Mouse (Mus musculus) thymus, adult 2 months (tissue): ENCODE results near the gene Skida1. TPM values are rescaled to one million over a fixed set of nuclear protein-coding genes. Genes with fewer than 3 reads are reported as not detected.

Experiments
- DNase-seq: peaks from one replicate; pipeline ENCODE4 v3.0.0; 2021
- H3K27ac ChIP-seq: fragments of 200-500 bp; 2 replicates; pipeline ENCODE4 v1.5.1; 2012; ENCODE audit warnings: low read length, control low read depth; ENCODE audit not compliant: control insufficient read depth, insufficient read depth
- H3K27me3 ChIP-seq: fragments of 200-500 bp; 2 replicates; pipeline ENCODE4 v1.6.1; 2012; ENCODE audit warnings: mild to moderate bottlenecking, low read length, moderate library complexity, mixed read lengths; ENCODE audit not compliant: control insufficient read depth, insufficient read depth
- H3K36me3 ChIP-seq: fragments of 200-500 bp; 2 replicates; pipeline ENCODE4 v1.6.1; 2012; ENCODE audit warnings: mild to moderate bottlenecking, low read length, moderate library complexity; ENCODE audit not compliant: control insufficient read depth, insufficient read depth
- H3K4me1 ChIP-seq: fragments of 200-500 bp; replicated peaks from 2 replicates; pipeline ENCODE4 v1.6.1; 2012; ENCODE audit warnings: low read length; ENCODE audit not compliant: control insufficient read depth, insufficient read depth
- H3K4me3 ChIP-seq: fragments of 200-500 bp; 2 replicates; pipeline ENCODE4 v1.5.1; 2012; ENCODE audit warnings: mild to moderate bottlenecking, low read length, control low read depth, moderate library complexity; ENCODE audit not compliant: control insufficient read depth, insufficient read depth
- CTCF ChIP-seq: fragments of 200-500 bp; IDR thresholded peaks from 2 replicates; pipeline ENCODE4 v1.5.1; 2012; ENCODE audit warnings: mild to moderate bottlenecking, control low read depth, low read length, moderate library complexity, borderline replicate concordance; ENCODE audit not compliant: control insufficient read depth, poor library complexity, insufficient read depth; ENCODE audit errors: extremely low read depth
- POLR2A ChIP-seq: fragments of 200-500 bp; IDR thresholded peaks from 2 replicates; pipeline ENCODE4 v1.6.1; 2012; ENCODE audit warnings: mild to moderate bottlenecking, low read length, control low read depth, moderate library complexity; ENCODE audit not compliant: control insufficient read depth, poor library complexity, insufficient read depth; ENCODE audit errors: extremely low read depth
- WGBS: fragments of 180-500 bp; shearing (Covaris S2); methylation state at CpG from one replicate; pipeline ENCODE4 v1.1.7; 2018; 5-methylcytosine and 5-hydroxymethylcytosine counted together
- polyA plus RNA-seq: library from polyadenylated mRNA; depleted of rRNA; stranded (reverse); fragments of >200 nt; gene quantifications from 2 replicates; pipeline ENCODE4 v1.2.3, GENCODE M21; 2012

Gene Skida1
- polyA plus RNA-seq, 1 experiment = 0.38 TPM

GRCm38 (mm10) chr2:18028140-18029021 lies 20.5 kb downstream of the Skida1 start:
- TF ChIP-seq CTCF (no peak), POLR2A (no peak)
- Histone ChIP-seq H3K27me3 (peaks cover 14% of the 10 kb centered on the region), H3K4me3 (peak overlapping the region; percentile 56), H3K4me1 (peaks cover 23% of the 10 kb centered on the region), H3K27ac (no peak overlapping the region), H3K36me3 (no peaks in the 10 kb centered on the region)
- peak; percentile 57 for DNase-seq
- WGBS = 1% methylated on average over 61 of the region's 61 CpGs

- H3K27me3 ChIP-seq = peaks cover 11% of the 10 kb centered on the region
- WGBS = under 1% methylated on average over 44 of the region's 44 CpGs
- H3K4me3 ChIP-seq = peak overlapping the region; percentile 56
- H3K36me3 ChIP-seq = no peaks in the 10 kb centered on the region
- DNase-seq = peak; percentile 92
- TF ChIP-seq POLR2A (no peak), CTCF (peak; percentile 100)
- H3K27ac ChIP-seq = no peak overlapping the region
- peaks cover 23% of the 10 kb centered on the region for H3K4me1 ChIP-seq
Observed at GRCm38 (mm10) chr2:18027448-18028139, 21.3 kb downstream of the Skida1 start.

GRCm38 (mm10) chr2:18026116-18026947 lies 22.5 kb downstream of the Skida1 start:
- DNase-seq = peak; percentile 18
- Histone ChIP-seq H3K4me1 (peaks cover 23% of the 10 kb centered on the region), H3K4me3 (peak overlapping the region; percentile 44), H3K27ac (no peak overlapping the region), H3K36me3 (no peaks in the 10 kb centered on the region), H3K27me3 (peaks cover 4% of the 10 kb centered on the region; the same call in 1 of the 2 replicates)
- TF ChIP-seq CTCF = no peak
- TF ChIP-seq POLR2A = no peak
- WGBS = 1% methylated on average over 44 of the region's 44 CpGs

GRCm38 (mm10) chr2:18025781-18026115 lies 23.1 kb downstream of the Skida1 start:
- 6% methylated on average over 14 of the region's 14 CpGs for WGBS
- H3K27me3 ChIP-seq = peaks cover 2% of the 10 kb centered on the region; the same call in 1 of the 2 replicates
- no peaks in the 10 kb centered on the region for H3K36me3 ChIP-seq
- no peak for TF ChIP-seq POLR2A
- TF ChIP-seq CTCF = no peak
- no peak for DNase-seq
- peaks cover 23% of the 10 kb centered on the region for H3K4me1 ChIP-seq
- H3K4me3 ChIP-seq = peak overlapping the region; percentile 44
- H3K27ac ChIP-seq = no peak overlapping the region

GRCm38 (mm10) chr2:18025116-18025515 lies 23.7 kb downstream of the Skida1 start:
- no peak overlapping the region for H3K4me3 ChIP-seq
- no peak for DNase-seq

GRCm38 (mm10) chr2:18022886-18023285 lies 26.0 kb downstream of the Skida1 start:
- TF ChIP-seq POLR2A (no peak), CTCF (no peak)
- peaks cover 2% of the 10 kb centered on the region; the same call in 1 of the 2 replicates for H3K27me3 ChIP-seq
- no peak overlapping the region for H3K27ac ChIP-seq
- H3K4me3 ChIP-seq = no peak overlapping the region
- no peaks in the 10 kb centered on the region for H3K36me3 ChIP-seq
- WGBS = 94% methylated on average over 1 of the region's 1 CpGs
- H3K4me1 ChIP-seq = peaks cover 16% of the 10 kb centered on the region
- DNase-seq = no peak

More at GRCm38 (mm10) chr2:18025116-18025515, 23.7 kb downstream of the Skida1 start:
- Histone ChIP-seq H3K27ac (no peak overlapping the region), H3K36me3 (no peaks in the 10 kb centered on the region), H3K27me3 (peaks cover 2% of the 10 kb centered on the region; the same call in 1 of the 2 replicates), H3K4me1 (peaks cover 23% of the 10 kb centered on the region)
- TF ChIP-seq POLR2A (no peak), CTCF (no peak)
- 90% methylated on average over 5 of the region's 5 CpGs for WGBS

GRCm38 (mm10) chr2:18019122-18019521 lies 29.7 kb downstream of the Skida1 start:
- H3K4me1 ChIP-seq = no peaks in the 10 kb centered on the region
- H3K27me3 ChIP-seq = no peaks in the 10 kb centered on the region
- H3K36me3 ChIP-seq = no peaks in the 10 kb centered on the region
- no peak overlapping the region for H3K4me3 ChIP-seq
- WGBS = 100% methylated on average over 1 of the region's 1 CpGs
- TF ChIP-seq POLR2A (no peak), CTCF (no peak)
- no peak for DNase-seq
- H3K27ac ChIP-seq = no peak overlapping the region
